ENCODE assay signal across 17 mouse cellular contexts in genomic region chr1:64975346-64975745, GRCm38 (mm10). TPM values are rescaled to one million over a fixed set of nuclear protein-coding genes. Genes with fewer than 3 reads are reported as not detected.
DNase-seq lines count a peak whose midpoint lies in the region; ATAC-seq lines count a peak whose summit lies in the region.
"Had no signal": no experiment of that assay in that cellular context is flagged by ENCODE, and none has a peak within 500 bp of the region (broad histone marks: within the 10 kb centered on the region; RNA-seq: fewer than 3 reads in every experiment).

No protein-coding gene starts in this region.

- no peaks in the 10 kb centered on the region for H3K4me1 ChIP-seq in embryonic facial prominence, embryonic 11.5 days (ENCODE audit: control insufficient read depth, insufficient read depth, low read length)
- peaks cover 17% of the 10 kb centered on the region for H3K4me1 ChIP-seq in hindbrain, embryonic 10.5 days (replicated peaks)
- peaks cover 7% of the 10 kb centered on the region for H3K4me1 ChIP-seq in midbrain, embryonic 11.5 days (ENCODE audit: control insufficient read depth, insufficient read depth, low read length)
- H3K4me1 ChIP-seq in neural tube, embryonic 15.5 days, result peaks cover 4% of the 10 kb centered on the region

- no peak overlapping the region for H3K9ac ChIP-seq in embryonic facial prominence, embryonic 11.5 days (replicated peaks; ENCODE audit: low read length)
- peak overlapping the region; percentile 3; the same call in 1 of the 2 replicates for H3K9ac ChIP-seq in midbrain, embryonic 11.5 days (ENCODE audit: low read length)
- no peak overlapping the region for H3K9ac ChIP-seq in neural tube, embryonic 15.5 days (replicated peaks)

- no peaks in the 10 kb centered on the region for H3K27me3 ChIP-seq in embryonic facial prominence, embryonic 11.5 days (ENCODE audit: control insufficient read depth, insufficient read depth, low read length)
- H3K27me3 ChIP-seq in hindbrain, embryonic 10.5 days (ENCODE audit: insufficient read depth, poor library complexity, severe bottlenecking), result no peaks in the 10 kb centered on the region; the same call in 1 of the 2 replicates
- H3K27me3 ChIP-seq in midbrain, embryonic 11.5 days (ENCODE audit: control insufficient read depth, insufficient read depth, low read length), result no peaks in the 10 kb centered on the region
- no peaks in the 10 kb centered on the region for H3K27me3 ChIP-seq in neural tube, embryonic 15.5 days (replicated peaks)
- H3K27me3 ChIP-seq: Patski had no signal

- ATAC-seq in embryonic facial prominence, embryonic 11.5 days (replicated peaks; ENCODE audit: insufficient number of reproducible peaks, low FRiP score, low TSS enrichment, low read depth), result 0 out of 2 replicates have a peak, but pooled peaks have one; percentile 34
- ATAC-seq in midbrain, embryonic 11.5 days (ENCODE audit: low FRiP score), result peak; percentile 71
- peak; percentile 66 for ATAC-seq in neural tube, embryonic 15.5 days (ENCODE audit: low FRiP score)
- ATAC-seq: inflammation-experienced regulatory T-cells, adult 6 months; Patski had no signal

- H3K27ac ChIP-seq in embryonic facial prominence, embryonic 11.5 days (replicated peaks; ENCODE audit: low read depth, low read length), result no peak overlapping the region
- H3K27ac ChIP-seq in hindbrain, embryonic 10.5 days, result peak overlapping the region; percentile 62
- H3K27ac ChIP-seq in midbrain, embryonic 11.5 days (ENCODE audit: low read depth, low read length), result no peak overlapping the region
- H3K27ac ChIP-seq in neural tube, embryonic 15.5 days (replicated peaks), result no peak overlapping the region

- H3K36me3 ChIP-seq in embryonic facial prominence, embryonic 11.5 days (replicated peaks; ENCODE audit: control insufficient read depth, insufficient read depth, low read depth, low read length), result no peaks in the 10 kb centered on the region
- H3K36me3 ChIP-seq in hindbrain, embryonic 10.5 days, result no peaks in the 10 kb centered on the region
- H3K36me3 ChIP-seq in midbrain, embryonic 11.5 days (ENCODE audit: control insufficient read depth, insufficient read depth, low read length), result no peaks in the 10 kb centered on the region
- H3K36me3 ChIP-seq in neural tube, embryonic 15.5 days, result no peaks in the 10 kb centered on the region

- DNase-seq in embryonic facial prominence, embryonic 11.5 days (ENCODE audit: low spot score), result peak; percentile 23
- DNase-seq in hindbrain, embryonic 10.5 days (ENCODE audit: low spot score), result no peak
- DNase-seq in midbrain, embryonic 11.5 days (ENCODE audit: low spot score, missing footprints), result peak; percentile 93
- DNase-seq in adrenal gland, adult (ENCODE audit: inconsistent age in 2 of 2, low spot score in 1 of 2), result no peak
- DNase-seq in frontal cortex, adult 2 months (ENCODE audit: extremely low spot score in 1 of 2, low spot score in 1 of 2), result no peak
- no peak for DNase-seq in adrenal gland, adult 2 months
- DNase-seq: adrenal gland, adult 8-10 months; kidney, postnatal 10 days; lung, postnatal 10 days; right cerebral cortex, postnatal 14 days; thymus, postnatal 36 days had no signal

- no peak overlapping the region for H3K4me2 ChIP-seq in embryonic facial prominence, embryonic 11.5 days (ENCODE audit: low read depth, low read length)
- peak overlapping the region; percentile 12; the same call in 1 of the 2 replicates for H3K4me2 ChIP-seq in midbrain, embryonic 11.5 days
- no peak overlapping the region for H3K4me2 ChIP-seq in neural tube, embryonic 15.5 days

- H3K4me3 ChIP-seq in embryonic facial prominence, embryonic 11.5 days (ENCODE audit: low read depth, low read length), result no peak overlapping the region
- no peak overlapping the region for H3K4me3 ChIP-seq in hindbrain, embryonic 10.5 days
- no peak overlapping the region for H3K4me3 ChIP-seq in midbrain, embryonic 11.5 days (ENCODE audit: low read depth, low read length)
- H3K4me3 ChIP-seq in neural tube, embryonic 15.5 days (replicated peaks), result no peak overlapping the region

- 21% methylated on average over 7 of the region's 7 CpGs for WGBS in embryonic facial prominence, embryonic 11.5 days
- WGBS in hindbrain, embryonic 10.5 days, result 30% methylated on average over 7 of the region's 7 CpGs
- WGBS in midbrain, embryonic 11.5 days, result 12% methylated on average over 7 of the region's 7 CpGs
- 11% methylated on average over 7 of the region's 7 CpGs for WGBS in neural tube, embryonic 15.5 days

- H3K9me3 ChIP-seq in embryonic facial prominence, embryonic 11.5 days (replicated peaks; ENCODE audit: control insufficient read depth, low read length), result no peaks in the 10 kb centered on the region
- H3K9me3 ChIP-seq in hindbrain, embryonic 10.5 days, result no peaks in the 10 kb centered on the region
- H3K9me3 ChIP-seq in midbrain, embryonic 11.5 days (ENCODE audit: control insufficient read depth, low read length), result no peaks in the 10 kb centered on the region
- no peaks in the 10 kb centered on the region for H3K9me3 ChIP-seq in neural tube, embryonic 15.5 days (replicated peaks)

RNA-seq across cellular contexts. Expression of gene Plekhm3, which starts 18.7 kb away (rescaled TPM):
- 5.2 and 6.0 TPM in 2 replicates for polyA plus RNA-seq in embryonic facial prominence, embryonic 11.5 days (2014; fragmentation: Nextera tagmentation; extraction: Ambion mirVana)
- polyA plus RNA-seq in hindbrain, embryonic 10.5 days (2016; fragmentation: Nextera tagmentation; extraction: Ambion mirVana), result 9.2 and 9.8 TPM in 2 replicates
- 5.6 and 5.9 TPM in 2 replicates for polyA plus RNA-seq in midbrain, embryonic 11.5 days (2014; fragmentation: Nextera tagmentation; extraction: Ambion mirVana)
- polyA plus RNA-seq in neural tube, embryonic 15.5 days (2015; fragmentation: Nextera tagmentation; extraction: Ambion mirVana), result 10.8 and 12.0 TPM in 2 replicates
- polyA plus RNA-seq in frontal cortex, adult 2 months (2012; rRNA removed), result 13.3 and 15.1 TPM in 2 replicates
- 10 to 100 TPM; 12.7 to 21.4 TPM for total RNA-seq in adrenal gland, adult 2 months (2021)
- 3.8 and 3.9 TPM in 2 replicates for polyA plus RNA-seq in adrenal gland, adult 2 months (2012; rRNA removed)

RNA-seq across cellular contexts. Expression of gene Akr1cl, which starts 57.2 kb away (rescaled TPM):
- polyA plus RNA-seq in embryonic facial prominence, embryonic 11.5 days (2014; fragmentation: Nextera tagmentation; extraction: Ambion mirVana), result 0.18 and 1.0 TPM in 2 replicates
- 0.22 and 0.34 TPM in 2 replicates for polyA plus RNA-seq in hindbrain, embryonic 10.5 days (2016; fragmentation: Nextera tagmentation; extraction: Ambion mirVana)
- 0.11 and 0.17 TPM in 2 replicates for polyA plus RNA-seq in midbrain, embryonic 11.5 days (2014; fragmentation: Nextera tagmentation; extraction: Ambion mirVana)
- polyA plus RNA-seq in neural tube, embryonic 15.5 days (2015; fragmentation: Nextera tagmentation; extraction: Ambion mirVana), result 0.38 TPM in 1 of 2 replicates, not detected in the other
- polyA plus RNA-seq in frontal cortex, adult 2 months (2012; rRNA removed), result not detected in 2 replicates
- total RNA-seq in adrenal gland, adult 2 months (2021), result 100 to 1,000 TPM; 844 to 986 TPM
- polyA plus RNA-seq in adrenal gland, adult 2 months (2012; rRNA removed), result 169 and 242 TPM in 2 replicates
- total RNA-seq: layer of hippocampus, postnatal 14 days had no signal
- polyA plus RNA-seq: cortical plate, adult 2 months; liver, adult 2 months; Patski had no signal

Comparison
In these comparisons a context has a peak if more than half of its experiments do, and no peak if none do; other contexts are left out.
1. DNase-seq: peak in embryonic facial prominence, embryonic 11.5 days (single experiment) and midbrain, embryonic 11.5 days (single experiment); none in hindbrain, embryonic 10.5 days (single experiment), adrenal gland, adult (0 of 2), frontal cortex, adult 2 months (0 of 2) and adrenal gland, adult 2 months (single experiment).
2. RNA of gene Akr1cl, which starts 57.2 kb away (polyA plus RNA-seq): 169 to 242 TPM in adrenal gland, adult 2 months; 0.18 to 1.0 TPM in embryonic facial prominence, embryonic 11.5 days, 0.22 to 0.34 TPM in hindbrain, embryonic 10.5 days, 0.11 to 0.17 TPM in midbrain, embryonic 11.5 days, not detected in frontal cortex, adult 2 months and 0.38 TPM in neural tube, embryonic 15.5 days; every median in the first group is over 10 times any median in the second.
3. Peak in every context shown above with its lines, with median percentiles within 50 percentile points of each other: ATAC-seq.